Comparison of ENCODE assay signal across 8 mouse cellular contexts in the genomic region with DNA sequence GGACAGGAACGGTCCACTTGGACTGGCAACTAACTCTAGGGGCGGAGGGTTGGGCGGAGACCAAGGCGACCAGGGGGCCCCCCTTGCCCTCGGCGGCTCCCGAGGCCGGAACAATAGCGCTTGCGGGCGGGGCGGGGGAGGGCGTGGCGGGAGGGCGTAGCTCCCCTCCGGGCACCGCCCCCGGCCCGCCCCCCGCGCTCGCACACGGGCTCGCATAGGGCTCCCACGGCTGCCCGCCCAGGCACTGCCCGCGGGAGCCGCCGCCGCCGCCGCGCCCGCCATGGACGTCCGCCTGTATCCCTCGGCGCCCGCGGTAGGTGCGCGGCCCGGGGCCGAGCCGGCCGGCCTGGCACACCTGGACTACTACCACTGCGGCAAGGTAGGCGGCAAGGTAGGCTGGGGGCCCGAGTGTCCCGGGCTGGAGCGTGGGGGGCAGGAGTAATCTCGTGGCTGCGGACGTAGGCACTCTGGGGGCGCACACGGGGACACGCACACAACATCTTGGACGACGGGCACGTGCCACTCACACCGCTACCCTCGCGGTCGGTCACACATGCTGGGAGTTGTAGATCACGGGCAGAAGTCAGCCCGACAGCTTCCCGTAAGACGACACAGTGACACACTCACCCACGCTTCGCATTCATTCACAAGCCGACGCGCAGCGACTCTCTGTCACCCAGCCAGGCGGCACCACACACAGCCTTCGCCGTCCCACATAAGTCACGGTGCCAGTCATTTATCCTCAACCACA. TPM values are rescaled to one million over a fixed set of nuclear protein-coding genes. Genes with fewer than 3 reads are reported as not detected.
DNase-seq lines count a peak whose midpoint lies in the region; ATAC-seq lines count a peak whose summit lies in the region.

A gene (plus strand): TSS at position 242 of the 751 bp plus-strand sequence.

- no peaks in the 10 kb centered on the region; the same call in 1 of the 2 replicates for H3K9me3 ChIP-seq in stomach, embryonic 14.5 days (ENCODE audit: control insufficient read depth, low read depth, low read length)

- peaks cover 2% of the 10 kb centered on the region; the same call in 1 of the 2 replicates for H3K4me1 ChIP-seq in stomach, embryonic 14.5 days (ENCODE audit: control insufficient read depth, insufficient read depth, low read length)

- H3K27me3 ChIP-seq in stomach, embryonic 14.5 days (ENCODE audit: control insufficient read depth, insufficient read depth, low read length), result peaks cover 13% of the 10 kb centered on the region; the same call in 1 of the 2 replicates

- no peaks in the 10 kb centered on the region for H3K36me3 ChIP-seq in stomach, embryonic 14.5 days (ENCODE audit: control insufficient read depth, insufficient read depth, low read length)

- intact Hi-C loops in left cerebral cortex, postnatal 4 days (cut with DNase I), result loop anchor here (5.0 kb wide), 1 partner anchor 96 kb away; no protein-coding TSS in a partner anchor

- peak within 1 kb of the TSS; percentile 41 for H3K4me3 ChIP-seq in stomach, embryonic 14.5 days (ENCODE audit: low read depth, low read length)

- no peak within 1 kb of the TSS for H3K27ac ChIP-seq in stomach, embryonic 14.5 days (ENCODE audit: low read length)

- peak; percentile 71 for ATAC-seq in megakaryocyte-erythroid progenitor cell, adult 5-6 weeks (replicated peaks; ENCODE audit: low FRiP score, low TSS enrichment, poor library complexity, severe bottlenecking)
- ATAC-seq in stomach, embryonic 14.5 days (ENCODE audit: insufficient number of reproducible peaks, insufficient read depth, low FRiP score, low read depth), result peak; percentile 90

- peak; percentile 23 to 41 for DNase-seq in cerebellum, postnatal 14 days
- no peak for DNase-seq in cerebellum, postnatal 36 days
- peak; percentile 83 for DNase-seq in embryo, embryonic 10 days (ENCODE audit: low spot score)
- DNase-seq in heart, adult 8-10 months (ENCODE audit: low spot score), result peak; percentile 46
- DNase-seq in kidney, adult 8-10 months, result peak; percentile 6 to 11
- peak; percentile 36 for DNase-seq in left cerebral cortex, postnatal 4 days

- H3K4me2 ChIP-seq in stomach, embryonic 14.5 days (replicated peaks; ENCODE audit: low read depth, low read length), result peak within 1 kb of the TSS; percentile 88

- 0 out of 2 replicates have a peak within 1 kb of the TSS, but pooled peaks have one; percentile 4 for H3K9ac ChIP-seq in stomach, embryonic 14.5 days (replicated peaks; ENCODE audit: low read depth, low read length)

- WGBS in stomach, embryonic 14.5 days, result under 1% methylated on average over 73 of the region's 79 CpGs

RNA-seq across cellular contexts. Expression of the gene that starts here (rescaled TPM):
- total RNA-seq in heart, adult 8-10 months (2022), result 1 to 10 TPM in 2 of 4 experiments, under 1 TPM in 2; 0.66 to 2.7 (median 1.0) TPM
- total RNA-seq in left cerebral cortex, postnatal 4 days (2021), result 10 to 100 TPM; 18.3 to 23.0 TPM
- 0.87 TPM in 1 of 2 replicates, not detected in the other for total RNA-seq in megakaryocyte-erythroid progenitor cell, adult 5-6 weeks (2014; fragmentation: Nextera tagmentation)
- total RNA-seq in megakaryocyte-erythroid progenitor cell, adult 5-6 weeks (2017), result 4.1 TPM in 1 of 2 replicates, not detected in the other
- 5.6 and 7.1 TPM in 2 replicates for polyA plus RNA-seq in stomach, embryonic 14.5 days (2014; fragmentation: Nextera tagmentation; extraction: Ambion mirVana)

Comparison
In these comparisons a context has a peak if more than half of its experiments do, and no peak if none do; other contexts are left out.
1. DNase-seq: peak in cerebellum, postnatal 14 days (2 of 2), embryo, embryonic 10 days (single experiment), heart, adult 8-10 months (single experiment), kidney, adult 8-10 months (2 of 2) and left cerebral cortex, postnatal 4 days (single experiment); none in cerebellum, postnatal 36 days (0 of 2).